27 mouse cellular contexts compared by ENCODE assay signal in the genomic region with DNA sequence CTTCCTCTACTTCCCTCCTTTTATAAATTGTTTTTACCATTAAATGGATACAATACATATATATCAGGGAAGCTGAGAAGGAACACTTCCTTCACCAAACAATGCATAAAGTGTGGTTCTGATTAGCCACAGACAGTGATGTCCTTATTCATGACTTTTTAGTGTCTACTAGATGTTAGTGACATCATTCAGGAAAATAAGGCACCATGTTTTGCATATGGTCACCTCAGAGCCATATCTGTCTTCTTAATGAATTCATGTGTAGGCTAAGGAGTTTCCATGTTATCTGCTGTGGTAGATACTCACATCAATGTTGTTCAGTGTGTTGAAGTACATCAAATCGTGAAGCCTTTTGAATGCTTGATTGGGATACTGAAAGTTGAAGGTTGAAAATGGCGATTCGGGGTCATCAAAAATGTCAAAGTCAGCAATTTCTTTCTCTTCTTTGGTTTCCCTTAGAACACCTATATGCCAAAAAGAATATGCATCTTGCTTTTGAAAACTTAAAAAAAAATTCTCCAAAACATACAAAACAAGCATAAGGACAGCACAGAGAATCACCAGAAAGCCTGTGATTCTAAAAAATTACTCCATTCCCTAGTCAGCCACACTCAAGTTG.
"Had no signal": no experiment of that assay in that cellular context is flagged by ENCODE, and none has a peak within 500 bp of the region (broad histone marks: within the 10 kb centered on the region; RNA-seq: fewer than 3 reads in every experiment).

No protein-coding gene starts in this region.

- H3K4me1 ChIP-seq: limb, embryonic 10.5 days; limb, embryonic 12.5 days; limb, embryonic 13.5 days; limb, embryonic 15.5 days; liver, embryonic 12.5 days; liver, embryonic 13.5 days; liver, embryonic 15.5 days; lung, embryonic 15.5 days; midbrain, embryonic 10.5 days; midbrain, embryonic 12.5 days; midbrain, embryonic 13.5 days; midbrain, embryonic 15.5 days; neural tube, embryonic 12.5 days; neural tube, embryonic 13.5 days had no signal

- H3K4me2 ChIP-seq: limb, embryonic 12.5 days; limb, embryonic 13.5 days; limb, embryonic 15.5 days; liver, embryonic 11.5 days; liver, embryonic 12.5 days; liver, embryonic 13.5 days; liver, embryonic 15.5 days; lung, embryonic 14.5 days; lung, embryonic 15.5 days; midbrain, embryonic 11.5 days; midbrain, embryonic 12.5 days; midbrain, embryonic 13.5 days; midbrain, embryonic 15.5 days; neural tube, embryonic 12.5 days; neural tube, embryonic 13.5 days had no signal

- H3K36me3 ChIP-seq: limb, embryonic 10.5 days; limb, embryonic 12.5 days; limb, embryonic 13.5 days; limb, embryonic 15.5 days; liver, embryonic 15.5 days; lung, embryonic 15.5 days; midbrain, embryonic 10.5 days; midbrain, embryonic 12.5 days; midbrain, embryonic 13.5 days; midbrain, embryonic 15.5 days; neural tube, embryonic 12.5 days; neural tube, embryonic 13.5 days had no signal

- H3K27me3 ChIP-seq: limb, embryonic 12.5 days; limb, embryonic 13.5 days; limb, embryonic 15.5 days; liver, embryonic 12.5 days; liver, embryonic 13.5 days; liver, embryonic 15.5 days; lung, embryonic 15.5 days; megakaryocyte, embryonic 14.5 days; midbrain, embryonic 12.5 days; midbrain, embryonic 13.5 days; midbrain, embryonic 15.5 days; neural tube, embryonic 12.5 days; neural tube, embryonic 13.5 days had no signal

- H3K9me3 ChIP-seq: limb, embryonic 10.5 days; limb, embryonic 12.5 days; limb, embryonic 13.5 days; limb, embryonic 15.5 days; liver, embryonic 12.5 days; liver, embryonic 13.5 days; liver, embryonic 15.5 days; lung, embryonic 15.5 days; megakaryocyte, embryonic 14.5 days; midbrain, embryonic 10.5 days; midbrain, embryonic 12.5 days; midbrain, embryonic 13.5 days; midbrain, embryonic 15.5 days; neural tube, embryonic 12.5 days; neural tube, embryonic 13.5 days had no signal

- H3K4me3 ChIP-seq: limb, embryonic 10.5 days; limb, embryonic 12.5 days; limb, embryonic 13.5 days; limb, embryonic 15.5 days; liver, embryonic 12.5 days; liver, embryonic 13.5 days; liver, embryonic 15.5 days; lung, embryonic 15.5 days; megakaryocyte, embryonic 14.5 days; midbrain, embryonic 10.5 days; midbrain, embryonic 12.5 days; midbrain, embryonic 13.5 days; midbrain, embryonic 15.5 days; myocyte; neural tube, embryonic 12.5 days; neural tube, embryonic 13.5 days had no signal

- H3K9ac ChIP-seq: limb, embryonic 12.5 days; limb, embryonic 13.5 days; limb, embryonic 15.5 days; liver, embryonic 12.5 days; liver, embryonic 13.5 days; liver, embryonic 14.5 days; liver, embryonic 15.5 days; liver, postnatal 0 days; lung, embryonic 14.5 days; lung, embryonic 15.5 days; midbrain, embryonic 12.5 days; midbrain, embryonic 13.5 days; midbrain, embryonic 15.5 days; neural tube, embryonic 12.5 days; neural tube, embryonic 13.5 days had no signal

- H3K27ac ChIP-seq: limb, embryonic 10.5 days; limb, embryonic 12.5 days; limb, embryonic 13.5 days; limb, embryonic 15.5 days; liver, embryonic 12.5 days; liver, embryonic 13.5 days; liver, embryonic 14.5 days; liver, embryonic 15.5 days; lung, embryonic 15.5 days; midbrain, embryonic 10.5 days; midbrain, embryonic 12.5 days; midbrain, embryonic 13.5 days; midbrain, embryonic 15.5 days; neural tube, embryonic 12.5 days; neural tube, embryonic 13.5 days had no signal

- DNase-seq: left cerebral cortex, postnatal 4 days; liver; liver, embryonic 13.5 days; liver, postnatal 0 days; lung, adult 2 months; lung, embryonic 14.5 days; lung, postnatal 10 days; lung, postnatal 14 days; midbrain, embryonic 14.5 days had no signal
